Mouse (Mus musculus): Measurements from ENCODE around the gene Mettl26. TPM values are rescaled to one million over a fixed set of nuclear protein-coding genes. Genes with fewer than 3 reads are reported as not detected.

Gene Mettl26
- total RNA-seq, 4 experiments from 2014 or later: 31.4 to 37.3 (median 34.6) TPM

DNA sequence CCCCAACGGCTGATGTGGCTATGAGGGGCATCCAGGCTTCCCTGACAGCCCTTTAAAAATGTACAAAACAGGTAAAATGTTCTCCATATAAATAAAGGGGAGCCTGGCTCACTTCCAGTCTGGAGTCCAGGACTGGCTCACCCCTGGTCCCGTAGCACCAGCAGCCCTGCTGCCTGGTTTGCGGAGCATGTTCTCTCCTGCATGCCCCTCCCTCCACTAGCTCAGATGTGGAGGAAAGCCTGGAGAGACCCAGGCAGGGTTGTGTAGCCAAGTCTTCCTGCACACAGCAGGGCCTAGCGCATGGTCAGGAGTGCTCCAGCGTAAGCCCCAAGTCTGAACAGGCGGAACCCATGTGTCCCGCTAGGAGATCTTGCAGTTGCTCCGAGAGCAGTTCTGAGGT, 8.4 kb downstream of the Mettl26 start:
- no peak for DNase-seq (ENCODE audit: low spot score in 2 of 2)

DNA sequence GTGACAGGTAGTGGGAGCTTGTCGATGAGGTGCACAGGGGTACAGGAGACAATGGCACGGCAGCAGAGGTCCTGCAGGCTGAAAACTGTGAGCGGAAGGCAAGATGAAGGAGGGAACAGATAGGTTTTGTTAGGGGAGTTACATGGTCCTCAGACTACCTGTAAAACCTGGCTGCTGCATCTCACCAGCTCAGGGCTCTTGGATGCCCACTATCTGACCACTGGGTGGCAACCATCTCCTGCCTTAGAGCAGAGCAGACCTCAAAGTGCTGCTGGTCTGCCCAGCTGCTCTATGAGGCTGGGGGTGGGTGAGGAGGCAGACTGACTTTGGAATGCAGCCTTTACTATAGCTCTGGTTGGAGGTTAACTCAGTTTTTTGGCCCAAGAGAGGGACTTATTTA, 8.9 kb downstream of the Mettl26 start:
- no peak for DNase-seq (ENCODE audit: low spot score in 2 of 2)

DNA sequence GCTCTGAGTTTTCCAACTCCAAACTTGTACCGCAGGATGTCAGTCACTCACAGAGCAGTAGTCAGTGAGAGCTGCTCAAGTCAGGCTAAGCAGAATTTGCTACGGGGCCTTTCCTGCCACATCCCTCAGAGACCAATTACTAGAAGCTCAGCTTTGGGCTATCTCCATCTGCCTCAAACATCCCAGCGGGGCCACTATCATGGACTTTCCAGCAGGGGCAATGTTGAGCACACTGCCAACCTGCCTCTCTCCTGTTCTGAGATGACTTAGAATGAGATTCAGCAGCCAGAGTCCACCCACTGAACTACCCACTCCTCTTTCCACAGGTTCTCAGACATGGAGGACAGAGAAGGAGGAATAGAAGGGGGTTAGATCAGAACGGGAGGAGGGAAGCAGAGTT, 10.8 kb downstream of the Mettl26 start:
- DNase-seq (ENCODE audit: low spot score in 2 of 2): no peak

DNA sequence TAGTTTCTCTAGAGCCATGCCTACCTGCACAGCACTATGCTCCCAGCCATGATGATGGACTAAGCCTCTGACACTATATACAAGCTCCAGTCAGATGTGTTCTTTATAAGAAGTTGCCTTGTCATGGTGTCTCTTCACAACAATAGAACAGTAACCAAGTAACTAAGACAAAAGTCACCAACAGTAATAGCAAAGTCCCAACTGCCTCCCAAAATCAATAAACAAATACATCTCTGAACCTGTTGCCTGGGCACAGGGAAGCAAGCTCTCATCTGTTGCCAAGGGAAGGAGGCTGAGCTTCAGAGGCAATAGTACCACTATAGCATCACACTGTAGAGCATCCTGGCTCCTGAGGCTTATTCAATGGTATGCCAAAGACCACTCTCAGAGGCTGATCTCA, 11.9 kb downstream of the Mettl26 start:
- no peak for DNase-seq (ENCODE audit: low spot score in 2 of 2)

DNA sequence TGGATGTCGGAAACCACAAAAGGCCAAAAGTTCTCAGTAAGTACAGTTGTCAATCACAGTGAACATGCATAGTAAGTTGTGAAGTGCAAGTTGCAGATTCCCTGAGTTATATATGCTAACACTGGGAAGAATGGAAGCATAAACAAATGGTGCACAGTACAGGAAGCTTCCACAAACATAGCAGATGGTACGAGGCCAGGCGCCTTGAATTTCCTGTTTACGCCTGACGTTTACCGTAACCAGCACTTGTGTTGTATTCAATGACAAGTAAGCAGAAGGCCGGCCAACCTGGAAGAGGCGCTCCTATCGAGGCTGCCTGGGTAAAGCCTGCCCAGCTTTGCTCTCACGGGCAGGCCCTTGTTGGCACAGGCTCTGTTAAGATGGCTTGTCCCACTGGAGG, 12.6 kb downstream of the Mettl26 start:
- no peak for DNase-seq (ENCODE audit: low spot score in 2 of 2)

DNA sequence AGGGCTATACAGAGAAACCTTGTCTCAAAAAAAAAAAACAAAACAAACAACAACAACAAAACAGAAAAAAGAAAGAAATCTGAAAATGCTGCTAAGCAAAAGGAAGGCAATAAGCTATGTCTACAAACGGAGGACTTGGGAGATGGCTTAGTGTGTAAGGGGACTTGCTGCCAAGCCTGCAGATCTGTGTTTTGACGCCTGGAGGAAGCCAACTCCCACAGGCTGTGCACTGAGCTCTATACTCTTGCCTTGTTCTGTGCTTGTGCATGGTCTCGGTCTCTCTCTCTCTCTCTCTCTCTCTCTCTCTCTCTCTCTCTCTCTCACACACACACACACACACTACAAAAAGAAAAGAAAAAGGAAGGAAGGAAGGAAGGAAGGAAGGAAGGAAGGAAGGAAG, 14.0 kb downstream of the Mettl26 start:
- no peak for DNase-seq (ENCODE audit: low spot score in 2 of 2)

DNA sequence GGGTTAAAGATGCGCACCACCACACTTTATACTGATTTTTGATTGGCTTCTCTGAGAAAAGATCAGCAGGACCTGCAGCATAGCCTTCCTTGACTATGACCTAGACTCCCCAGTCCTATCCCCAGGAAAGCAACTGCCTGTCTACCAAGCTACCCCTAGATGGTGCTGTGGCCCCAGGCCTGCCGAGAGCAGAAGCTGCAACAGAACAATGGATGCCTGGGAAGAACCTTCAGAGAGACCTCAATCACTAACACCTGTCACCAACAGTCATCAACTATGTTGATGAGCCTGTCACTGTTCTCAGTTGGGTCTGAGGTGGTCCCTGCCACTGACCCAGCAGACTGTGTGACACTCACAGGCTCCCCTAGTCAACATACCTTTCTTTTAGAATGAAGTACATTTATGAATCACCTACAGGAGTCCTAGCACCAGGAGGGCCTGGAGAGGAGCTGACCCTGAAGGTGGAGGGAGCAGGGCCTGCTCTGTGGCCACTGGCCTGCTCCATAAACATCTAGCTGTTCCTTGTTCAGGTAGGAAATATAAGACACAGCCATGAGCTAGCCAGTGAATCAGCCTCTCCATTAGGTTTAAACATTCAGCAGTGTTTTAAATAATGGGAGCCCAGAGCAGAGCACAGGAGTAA, 19.2 kb downstream of the Mettl26 start:
- DNase-seq (ENCODE audit: low spot score in 2 of 2): no peak

DNA sequence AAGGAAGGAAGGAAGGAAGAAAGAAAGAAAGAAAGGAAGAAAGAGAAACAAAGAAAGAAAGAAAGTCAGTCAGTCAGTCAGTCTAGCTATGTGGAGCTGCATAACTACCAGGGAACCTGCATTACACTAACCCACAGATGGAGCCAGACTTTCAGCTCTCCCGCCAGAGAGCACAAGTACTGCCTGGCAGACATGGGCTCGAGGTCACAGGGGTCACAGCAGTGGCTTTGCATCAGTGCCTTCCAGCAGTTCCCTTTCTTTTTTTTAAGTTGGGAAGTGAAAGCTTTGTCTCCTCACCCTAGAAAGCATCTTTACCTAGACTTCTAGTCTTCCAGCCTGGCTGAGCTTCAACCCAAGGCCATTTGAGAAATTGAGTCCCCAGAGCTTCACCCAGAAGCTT, 20.5 kb downstream of the Mettl26 start:
- DNase-seq (ENCODE audit: low spot score in 2 of 2): no peak

DNA sequence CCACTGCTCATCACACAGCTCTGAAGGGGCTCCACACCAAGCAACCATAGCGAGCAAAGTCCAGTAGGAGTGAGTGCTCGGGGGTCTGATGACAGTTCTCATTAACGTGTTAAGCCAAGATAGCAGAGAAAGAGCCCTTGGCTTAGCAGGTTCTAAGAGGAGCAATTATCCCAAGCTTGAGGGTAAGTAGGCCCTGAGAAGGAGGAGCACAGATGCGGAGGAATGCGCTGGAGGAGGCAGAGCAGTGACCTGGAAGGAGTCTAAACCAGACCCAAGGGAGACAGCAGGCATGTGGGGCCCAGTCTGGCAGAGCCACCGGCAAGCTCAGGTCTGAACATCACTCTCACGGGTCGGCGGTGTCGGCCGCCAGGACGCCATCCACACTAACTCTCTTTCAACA, 21.0 kb downstream of the Mettl26 start:
- DNase-seq (ENCODE audit: low spot score in 2 of 2): no peak

DNA sequence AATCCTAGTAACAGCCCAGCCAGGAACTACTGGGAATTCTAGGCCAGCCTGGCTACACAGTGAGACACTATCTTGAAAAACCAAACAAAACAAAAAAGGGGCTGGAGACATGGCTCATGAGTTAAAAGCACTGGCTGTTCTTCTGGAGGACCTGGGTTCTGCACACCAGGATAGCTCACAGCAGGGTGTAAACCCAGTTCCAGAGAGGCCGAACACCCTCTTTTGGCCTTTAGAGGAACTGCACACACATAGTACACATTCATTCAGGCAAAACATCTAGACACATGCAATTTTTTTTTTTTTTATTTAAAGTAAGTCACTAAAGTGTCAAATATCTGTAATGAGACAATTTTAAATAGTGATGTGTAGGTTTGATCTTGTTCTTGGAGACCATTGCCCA, 25.3 kb downstream of the Mettl26 start:
- no peak for DNase-seq (ENCODE audit: low spot score in 2 of 2)

DNA sequence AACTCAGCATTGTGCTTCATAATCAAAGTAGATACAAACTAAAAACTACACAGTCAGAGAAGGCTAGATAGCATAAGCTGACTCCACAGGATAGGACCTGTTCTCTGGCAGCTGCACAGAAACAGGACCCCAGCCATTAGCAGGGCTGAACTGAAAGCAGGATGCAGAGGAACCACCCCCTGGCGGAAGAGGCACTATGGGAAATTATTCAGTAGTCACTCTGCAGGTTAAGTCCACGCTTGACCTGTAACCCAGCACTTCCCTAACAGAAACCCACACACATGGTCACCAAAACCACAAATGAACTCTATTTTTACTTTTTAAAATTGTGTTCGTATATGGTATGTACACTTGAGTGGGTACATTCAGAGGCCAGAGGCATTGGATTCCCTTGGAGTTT, 28.2 kb downstream of the Mettl26 start:
- DNase-seq (ENCODE audit: low spot score in 2 of 2): no peak

DNA sequence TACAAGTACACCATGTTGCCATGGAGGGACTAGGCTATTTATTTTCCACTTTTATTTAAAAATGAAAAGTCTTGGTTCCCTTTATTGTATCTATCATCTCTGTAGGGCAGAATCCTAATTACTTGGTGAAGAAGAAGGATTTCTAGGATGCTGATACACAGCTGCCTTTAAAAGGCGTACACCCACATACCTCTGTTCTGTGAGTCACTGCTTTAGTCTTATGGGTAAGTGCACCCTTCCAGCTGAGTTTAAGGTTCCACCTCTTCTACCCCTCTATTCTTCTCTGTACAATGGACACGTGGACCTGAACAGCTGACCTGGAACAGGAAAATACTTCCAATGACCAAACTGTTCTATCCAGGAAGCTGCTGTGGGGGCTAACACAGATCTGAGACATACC, 32.8 kb downstream of the Mettl26 start:
- DNase-seq (ENCODE audit: low spot score in 2 of 2): no peak

DNA sequence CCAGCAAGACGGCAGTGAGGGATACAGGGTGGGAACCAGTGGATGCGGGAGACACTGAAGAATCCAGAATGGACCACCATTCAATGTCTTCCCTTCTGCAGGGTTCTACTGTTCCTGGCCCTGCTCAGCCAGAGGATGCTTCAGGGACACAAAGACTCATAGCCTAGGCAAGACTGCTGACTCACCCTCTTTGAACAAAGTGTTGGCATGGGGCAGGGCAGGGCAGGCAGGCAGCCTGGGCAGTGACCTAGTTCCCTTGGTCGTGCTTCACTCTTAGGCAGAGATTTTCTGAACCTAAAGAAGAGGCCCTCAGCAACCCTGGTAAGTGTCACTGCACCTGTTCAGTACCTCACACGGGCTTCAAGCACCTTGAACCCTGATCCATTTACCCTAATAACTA, 36.9 kb downstream of the Mettl26 start:
- no peak for DNase-seq (ENCODE audit: low spot score in 2 of 2)

DNA sequence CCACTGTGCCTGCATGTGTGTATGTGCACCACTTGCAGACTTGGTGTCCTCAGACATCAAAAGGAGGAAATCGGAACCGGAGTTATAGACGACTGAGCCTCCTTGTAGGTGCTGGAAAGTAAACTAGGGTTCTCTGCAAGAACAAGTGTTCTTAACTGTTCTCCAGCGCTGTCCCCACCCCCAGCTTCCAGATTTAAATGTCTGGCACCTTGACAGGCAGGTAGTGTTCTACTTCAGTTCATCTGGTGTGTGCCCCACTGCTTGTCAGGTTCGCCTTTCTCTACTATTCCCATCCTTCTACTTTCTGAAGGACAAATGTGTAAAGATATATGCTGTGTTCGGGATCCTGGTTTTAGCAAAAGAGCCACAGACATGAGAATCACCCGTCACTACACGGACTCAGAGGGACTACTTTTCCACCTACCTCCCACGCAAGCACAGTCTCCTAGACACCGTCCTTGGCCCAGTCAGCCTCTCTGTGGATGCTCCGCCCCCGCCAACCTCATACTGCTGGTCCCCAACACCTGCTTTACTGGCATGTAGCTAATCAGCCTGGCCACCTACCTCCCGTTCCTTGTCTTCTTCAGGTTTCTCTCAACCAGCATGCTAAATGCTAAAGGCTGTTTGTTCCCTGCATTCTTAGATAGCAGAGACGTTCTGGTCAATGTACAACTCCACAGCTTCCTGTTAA, 38.5 kb downstream of the Mettl26 start:
- peak in 1 of 2 experiments; percentile 86 for DNase-seq (ENCODE audit: low spot score in 2 of 2)

DNA sequence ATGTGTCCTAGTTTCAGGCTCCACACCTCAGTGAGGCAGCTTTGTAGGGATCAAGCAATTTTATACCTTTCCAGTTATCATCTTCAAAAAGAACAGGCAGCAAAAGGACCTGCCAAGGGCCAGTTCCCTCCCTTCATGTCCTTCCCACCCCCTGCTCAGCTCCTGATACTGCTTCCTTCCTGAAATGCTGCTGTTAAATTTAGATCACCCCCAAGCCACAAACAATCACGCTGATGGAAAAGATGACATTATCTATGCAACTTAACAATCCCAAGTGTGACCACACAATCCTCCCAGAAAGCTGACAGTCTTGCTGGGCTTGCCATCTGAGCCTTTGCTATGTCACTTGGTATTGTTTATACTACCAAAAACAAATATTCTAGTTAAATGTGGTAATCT, 39.0 kb downstream of the Mettl26 start:
- no peak for DNase-seq (ENCODE audit: low spot score in 2 of 2)

DNA sequence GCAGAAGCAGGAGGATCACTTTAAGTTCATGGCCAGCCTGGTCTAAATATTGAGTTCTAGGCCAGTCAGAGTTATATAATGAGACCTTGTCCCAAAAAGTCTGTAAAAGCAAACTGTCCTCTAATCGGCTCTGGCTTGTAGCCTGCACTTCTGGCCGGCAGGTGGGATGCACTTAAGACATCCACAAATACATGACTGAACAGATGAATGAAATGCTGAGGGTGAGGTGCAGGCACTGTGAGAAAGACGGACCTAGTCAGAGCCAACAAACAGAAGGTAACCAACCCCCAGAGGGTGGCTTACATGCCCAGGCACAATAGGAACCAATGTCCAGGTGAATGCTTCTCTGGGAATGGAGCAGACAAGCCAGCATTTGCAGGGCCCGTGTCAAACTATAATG, 39.4 kb downstream of the Mettl26 start:
- DNase-seq (ENCODE audit: low spot score in 2 of 2): no peak

DNA sequence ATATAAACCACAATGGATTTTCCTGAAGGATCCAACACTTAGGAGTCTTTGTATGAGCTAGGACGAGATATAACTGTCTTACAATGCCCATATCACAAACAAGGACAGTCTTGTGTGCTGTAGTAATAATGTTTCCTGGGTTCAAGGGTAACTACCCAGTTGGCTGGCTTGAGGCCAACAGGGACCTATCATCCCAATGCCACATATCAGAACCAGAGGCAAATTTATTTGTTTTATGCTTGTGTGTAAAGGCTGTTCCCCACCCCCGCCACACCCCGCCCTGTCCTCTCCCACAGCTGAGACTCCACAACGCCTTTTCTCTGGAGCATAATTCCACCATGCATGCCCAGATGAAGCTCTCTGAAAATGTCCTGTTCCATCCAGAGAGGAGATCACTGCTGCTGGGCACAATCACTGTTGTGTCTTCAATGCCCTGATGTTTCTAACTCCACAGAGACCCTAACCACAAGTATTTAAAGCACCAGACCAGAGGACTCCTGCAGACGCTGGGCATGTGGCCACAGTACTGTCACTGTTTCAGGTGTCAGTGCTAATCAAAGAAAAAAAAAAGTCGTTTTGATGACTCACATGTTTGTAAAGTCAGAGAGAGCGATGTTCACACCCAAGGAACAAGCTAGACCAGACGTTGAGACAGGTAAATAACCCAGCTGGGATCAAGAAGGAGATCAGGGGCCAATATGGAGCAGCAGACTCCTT, 42.2 kb downstream of the Mettl26 start:
- DNase-seq (ENCODE audit: low spot score in 2 of 2): no peak

DNA sequence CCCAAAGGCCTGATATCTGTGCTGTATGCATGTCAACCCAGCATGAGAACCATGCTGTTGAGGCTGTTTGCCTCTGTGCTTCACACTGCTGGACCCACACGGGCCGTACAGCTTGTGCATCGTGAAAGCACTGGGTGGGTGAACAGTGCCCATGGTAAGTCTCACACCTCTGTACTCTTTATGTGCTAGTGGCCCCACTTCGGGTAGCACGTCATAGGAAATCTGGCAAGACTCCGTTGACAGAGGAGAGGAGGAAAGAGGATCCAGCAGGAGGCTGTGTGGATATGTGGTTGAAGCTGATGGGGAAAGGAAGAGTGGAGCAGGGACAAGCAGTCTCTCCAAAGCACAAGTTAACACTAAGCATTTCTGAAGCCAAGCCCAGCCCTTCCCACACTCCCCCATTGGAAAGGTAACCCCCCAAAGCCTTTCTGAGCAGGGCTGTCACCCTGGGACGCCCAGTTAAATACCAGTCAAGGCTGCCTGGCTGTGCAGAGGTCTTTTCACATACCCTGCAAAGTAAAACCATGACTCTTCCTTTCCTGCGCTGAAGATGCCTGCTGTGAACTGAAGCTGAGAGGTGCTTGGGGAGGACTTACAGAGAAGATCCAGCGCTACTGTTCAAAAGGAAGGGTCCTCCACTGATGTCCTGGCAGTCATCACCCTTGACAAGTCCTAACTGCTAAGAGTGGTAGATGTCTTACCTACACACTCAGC, 43.3 kb downstream of the Mettl26 start:
- no peak for DNase-seq (ENCODE audit: low spot score in 2 of 2)

DNA sequence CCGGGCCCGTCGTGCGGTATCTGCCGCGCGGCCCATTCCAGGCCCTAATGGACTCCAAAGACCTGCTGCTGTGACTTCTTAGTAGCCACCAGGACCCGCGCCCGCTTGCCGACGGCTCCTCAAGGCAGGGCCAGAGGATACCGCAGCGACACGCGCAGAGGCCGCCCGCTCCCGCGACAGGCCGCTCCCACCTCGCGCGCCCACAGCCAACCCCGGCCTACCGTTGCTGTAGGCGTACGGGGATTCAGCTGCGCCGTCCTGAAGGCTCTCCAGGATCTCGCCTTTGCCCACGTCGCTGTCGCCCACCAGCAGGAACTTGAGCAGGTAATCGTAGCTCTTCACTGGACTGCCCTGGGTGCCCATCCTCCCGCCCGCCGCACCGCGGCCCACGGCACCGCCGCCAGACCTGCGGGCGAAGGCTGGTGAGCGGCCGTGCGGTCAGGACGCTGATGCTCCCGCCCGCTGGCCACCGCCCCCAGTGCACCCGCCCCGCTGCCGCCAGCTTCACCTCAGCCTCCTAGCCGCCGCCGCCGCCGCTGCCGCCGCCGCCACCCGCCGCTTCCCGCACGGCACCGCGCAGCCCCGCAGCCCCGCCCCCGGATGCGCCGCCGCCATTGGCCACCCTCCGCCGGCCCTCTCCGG, 44.4 kb downstream of the Mettl26 start, which contains the start of gene Rab40c:
TSS of gene Rab40c (minus strand) at position 584 of the 642 bp plus-strand sequence.
- DNase-seq (ENCODE audit: low spot score in 2 of 2): peak in 1 of 2 experiments; percentile 50

DNA sequence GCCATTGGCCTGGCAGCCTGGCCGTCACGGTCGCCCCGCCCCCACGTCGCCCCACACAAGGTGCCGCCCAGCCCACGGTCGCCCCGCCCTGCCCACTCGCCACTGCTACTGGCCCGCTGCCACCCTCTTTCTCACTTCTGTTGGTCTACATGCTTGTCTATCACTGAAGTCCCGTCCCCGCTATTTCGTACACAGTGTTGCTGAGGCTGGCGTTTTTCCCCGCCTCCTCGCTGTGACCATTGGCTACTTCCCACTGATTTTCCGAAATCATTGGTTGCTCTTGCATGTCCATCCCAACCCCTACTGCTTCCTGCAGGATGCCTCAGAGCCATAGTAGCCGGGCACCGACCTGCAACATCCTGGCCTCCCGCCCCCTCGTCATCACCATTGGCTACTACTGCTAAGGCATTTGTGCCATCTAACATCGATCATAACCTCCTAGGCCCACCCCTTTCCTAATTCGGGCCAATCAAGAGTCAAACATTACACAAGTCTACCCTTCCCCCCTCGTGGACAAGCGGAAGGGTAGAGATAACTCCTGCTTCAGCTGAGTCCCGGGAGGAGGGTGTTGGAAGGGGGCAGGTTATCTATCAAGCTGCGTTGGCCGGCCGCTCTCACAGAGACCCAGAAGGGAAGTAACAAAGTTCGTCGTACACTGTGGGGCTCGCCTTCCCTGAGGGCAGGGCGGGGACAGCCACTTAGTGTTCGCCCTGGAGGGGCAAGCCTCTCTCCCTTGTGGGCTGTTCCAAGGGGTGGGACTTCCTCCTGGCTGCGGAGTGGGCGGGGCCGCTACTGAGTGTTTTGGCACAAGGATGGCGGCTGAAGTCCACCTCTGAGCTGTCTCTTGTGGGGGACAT, 45.1 kb downstream of the Mettl26 start:
- peak; percentile 99 to 100 for DNase-seq (ENCODE audit: low spot score in 2 of 2)

DNA sequence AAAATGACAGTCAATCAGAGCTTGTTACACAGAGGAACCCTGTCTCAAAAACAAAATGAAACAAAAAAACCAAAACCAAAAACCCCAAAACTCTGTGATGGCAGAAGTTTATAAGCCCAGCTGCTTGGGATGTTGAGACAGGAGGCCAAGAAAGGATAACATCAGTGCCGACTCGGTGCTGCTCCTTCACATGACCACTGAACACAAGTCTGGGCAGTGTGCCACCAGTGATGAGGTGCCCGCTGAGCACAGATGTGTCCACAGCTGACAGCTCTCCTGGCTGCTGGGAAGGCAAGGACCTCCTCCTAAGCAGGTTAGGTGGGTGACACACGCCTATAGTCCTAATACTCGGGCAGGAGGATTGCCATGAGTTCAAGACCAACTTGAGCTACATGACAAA, 47.2 kb downstream of the Mettl26 start:
- DNase-seq (ENCODE audit: low spot score in 2 of 2): no peak

Measured in left cerebral cortex, adult 8-10 months (tissue).